Mouse (Mus musculus) ovary, postnatal 14 days (tissue): Measurements from ENCODE around the gene Poc1a.
A peak's percentile ranks its signal among the peaks of the same experiment; 100 is the strongest.

Source experiments
- DNase-seq: peaks from one replicate; pipeline ENCODE4 v3.0.0; 2022; ENCODE audit warnings: low spot score

The Poc1a gene

DNA sequence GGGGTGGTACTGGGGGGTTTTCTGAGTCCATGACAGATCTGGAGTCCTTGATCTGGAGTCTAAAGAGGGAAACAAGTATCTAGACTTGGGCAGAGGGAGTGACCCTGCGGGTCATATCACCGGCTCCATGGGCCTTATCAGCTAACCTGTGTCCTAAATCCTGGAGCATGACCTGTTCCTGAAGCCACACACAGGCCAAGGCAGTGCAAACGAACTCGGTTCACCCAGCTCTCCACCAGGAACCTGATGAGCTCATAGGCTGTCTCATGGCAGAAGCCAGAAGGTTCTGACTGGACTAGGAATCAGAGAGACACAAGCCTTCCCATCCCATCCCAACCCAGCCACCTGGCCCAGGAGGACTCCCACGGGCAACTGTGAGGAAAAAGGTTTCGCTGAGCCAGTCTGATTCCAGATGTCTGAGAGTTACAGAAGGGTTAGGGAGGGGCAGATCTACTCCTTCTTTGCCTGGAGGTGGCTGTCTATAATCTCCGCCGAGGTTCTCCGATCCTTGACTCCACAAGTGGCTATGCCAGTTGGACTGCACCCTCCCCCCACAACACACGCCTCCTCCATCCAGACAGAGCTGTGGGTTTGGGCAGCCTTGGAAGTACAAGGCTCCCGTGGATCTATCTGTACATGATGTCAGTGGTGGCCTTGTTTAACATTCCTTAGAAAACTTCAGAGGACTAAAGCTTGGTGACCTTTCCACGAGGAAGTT, 15.3 kb upstream of the Poc1a start:
- DNase-seq: no peak

DNA sequence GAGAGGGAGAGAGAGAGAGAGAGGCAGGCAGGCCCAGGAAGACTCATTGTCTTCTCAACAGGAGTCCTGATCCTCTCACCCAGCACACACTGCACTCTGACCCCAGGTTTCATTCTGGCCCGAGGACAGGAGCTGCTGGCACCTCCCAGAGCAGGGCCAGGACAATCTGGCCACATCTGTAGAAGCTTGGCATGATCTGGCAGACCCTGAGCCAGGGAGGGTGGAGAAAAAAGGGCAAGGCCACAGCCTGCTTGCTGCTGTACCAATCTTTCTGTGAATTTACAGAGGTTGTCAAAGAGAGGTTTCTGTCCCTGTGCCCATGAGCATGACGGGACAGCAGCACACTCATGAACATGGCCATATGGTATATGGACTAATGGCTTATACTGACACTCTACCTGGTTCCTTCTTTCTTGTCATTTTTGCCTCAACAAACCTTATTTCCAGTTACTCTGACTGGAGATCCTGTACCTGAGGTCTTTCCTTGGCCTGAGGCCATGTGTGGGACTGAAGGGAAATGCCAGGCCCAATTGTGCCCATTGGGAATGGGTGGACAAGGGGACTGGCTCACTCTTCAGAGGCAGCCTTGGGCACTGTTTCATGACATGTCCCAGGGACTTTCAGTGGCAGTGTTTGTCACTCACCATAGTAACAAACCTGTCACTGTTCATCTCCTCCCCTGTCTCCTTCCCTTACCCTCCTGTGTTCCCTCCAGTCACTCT, 13.8 kb upstream of the Poc1a start:
- DNase-seq: no peak

DNA sequence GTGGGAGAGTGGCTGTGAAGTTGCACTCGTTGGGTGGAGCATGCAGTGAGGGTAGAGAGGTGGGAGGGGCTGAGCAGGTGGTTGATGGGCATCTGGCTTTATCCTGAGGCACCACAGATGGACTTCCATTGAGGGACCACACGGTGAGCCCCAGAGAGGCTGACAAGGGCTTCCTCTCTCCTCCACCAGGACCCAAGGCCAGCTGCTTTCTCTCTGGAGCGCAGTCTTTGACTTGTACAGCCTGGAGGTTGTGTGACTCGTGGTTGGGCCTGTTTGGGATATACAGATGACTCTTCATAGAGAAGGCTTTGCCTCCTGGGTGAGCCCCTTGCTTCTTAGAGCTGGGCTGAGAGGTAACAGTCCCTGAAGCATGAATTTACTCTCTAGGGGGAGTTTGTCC, 12.4 kb upstream of the Poc1a start:
- no peak for DNase-seq

DNA sequence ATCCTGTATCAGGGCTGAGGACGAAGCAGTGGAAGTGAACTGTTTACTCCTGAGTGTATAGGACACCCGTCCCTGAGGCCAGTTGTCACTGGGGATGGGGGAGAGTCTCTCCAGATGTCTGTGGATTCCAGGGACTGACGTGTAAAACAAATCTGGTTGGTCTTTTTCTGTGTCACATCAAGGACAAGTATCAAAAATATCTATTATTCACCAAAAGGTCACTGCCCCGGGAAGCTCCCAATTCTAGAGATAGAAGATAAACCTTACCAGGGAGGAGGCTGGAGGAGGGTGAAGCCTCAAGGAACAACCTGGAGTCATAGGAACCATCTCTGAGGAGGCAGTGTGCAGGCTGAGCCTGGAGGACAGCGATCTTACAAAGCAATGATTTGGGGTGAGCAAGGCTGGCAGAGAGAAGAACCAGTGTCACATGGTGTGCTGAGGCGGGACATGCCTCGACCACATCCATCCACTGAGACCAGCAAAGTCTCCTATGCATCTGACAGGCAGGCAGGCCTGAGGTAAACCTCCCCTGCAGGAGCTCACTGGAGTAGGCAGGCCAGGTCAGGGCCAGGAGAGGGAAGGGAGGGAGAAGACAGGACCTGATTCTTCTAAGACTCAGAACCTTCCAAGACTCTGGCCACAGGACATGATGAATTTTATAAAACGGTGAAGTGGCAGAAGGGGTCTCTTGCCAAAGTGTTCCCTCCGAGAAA, 11.6 kb upstream of the Poc1a start:
- DNase-seq: no peak

DNA sequence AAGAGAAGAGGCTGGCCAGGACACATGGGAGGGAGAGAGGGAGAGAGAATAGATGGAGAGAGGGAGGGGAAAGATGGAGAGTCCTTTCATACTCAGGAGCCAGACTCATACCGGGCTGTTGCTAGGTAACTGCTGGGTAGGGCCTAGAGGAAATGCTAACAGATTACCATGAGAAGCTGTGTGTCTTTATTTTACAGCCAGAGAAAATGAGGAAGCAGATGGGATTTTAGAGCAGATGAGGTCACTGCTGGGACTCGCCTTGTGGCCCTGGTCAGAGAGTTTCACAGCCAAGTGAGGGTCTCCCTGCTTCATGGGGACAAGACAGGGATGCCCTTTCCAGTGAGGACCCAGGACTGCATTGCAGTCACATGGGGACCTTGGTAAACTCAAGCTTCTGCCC, 11.0 kb upstream of the Poc1a start:
- no peak for DNase-seq

DNA sequence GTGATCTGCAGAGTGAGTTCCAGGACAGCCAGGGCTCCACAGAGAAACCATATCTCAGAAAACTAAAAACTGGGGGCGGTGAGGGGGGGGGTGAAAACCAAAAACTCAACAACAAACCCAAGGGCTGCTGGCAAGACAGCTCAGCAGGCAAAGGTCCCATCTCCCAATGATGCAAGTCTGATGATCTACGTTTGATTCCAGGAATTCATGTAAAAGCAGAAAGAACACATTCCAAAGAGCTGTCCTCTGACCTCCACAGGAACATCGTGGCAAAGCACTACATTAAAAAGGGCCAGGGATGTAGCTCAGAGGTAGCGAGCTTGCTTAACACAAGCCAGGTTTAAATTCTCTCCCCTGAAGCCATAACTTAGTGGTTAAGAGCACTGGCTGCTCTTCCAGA, 10.2 kb upstream of the Poc1a start:
- DNase-seq: no peak

DNA sequence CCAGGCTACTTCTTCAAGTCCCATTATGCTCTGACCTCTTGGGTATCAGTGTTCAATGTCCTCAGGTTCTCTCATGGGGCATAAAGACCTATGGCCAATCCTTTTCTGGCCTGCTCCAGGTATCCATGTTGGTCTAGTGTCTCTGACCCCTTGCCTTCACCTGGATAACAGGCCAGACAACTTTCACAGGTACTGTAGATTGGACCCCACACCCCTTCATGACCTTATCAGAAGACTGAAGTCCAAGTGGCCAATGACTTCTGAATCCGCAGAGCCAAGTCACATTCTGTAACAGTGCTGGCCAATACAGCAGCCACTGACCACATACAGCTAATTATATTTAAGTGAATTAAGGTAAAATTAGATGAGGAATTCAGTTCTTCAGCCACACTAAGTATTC, 8.6 kb upstream of the Poc1a start:
- no peak for DNase-seq

DNA sequence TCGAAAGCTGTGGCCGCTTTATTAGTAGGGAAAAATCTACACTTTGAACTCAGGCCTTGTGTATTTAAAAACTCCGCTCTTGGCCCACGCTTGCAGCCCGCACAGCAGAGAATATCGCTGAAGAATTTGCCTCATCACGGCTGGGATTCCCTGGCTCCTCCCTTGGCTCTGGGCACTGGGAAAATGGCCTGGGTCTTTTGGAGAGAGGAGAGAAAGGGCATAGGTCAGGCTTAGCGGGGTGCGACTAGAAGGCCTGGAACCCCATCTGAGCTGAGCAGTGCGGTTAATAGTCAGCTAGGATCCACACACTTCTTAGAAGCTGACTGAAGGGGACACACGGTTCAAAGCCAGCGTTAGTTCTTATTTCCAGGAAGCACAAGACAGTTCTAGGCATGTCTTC, 7.6 kb upstream of the Poc1a start:
- no peak for DNase-seq

DNA sequence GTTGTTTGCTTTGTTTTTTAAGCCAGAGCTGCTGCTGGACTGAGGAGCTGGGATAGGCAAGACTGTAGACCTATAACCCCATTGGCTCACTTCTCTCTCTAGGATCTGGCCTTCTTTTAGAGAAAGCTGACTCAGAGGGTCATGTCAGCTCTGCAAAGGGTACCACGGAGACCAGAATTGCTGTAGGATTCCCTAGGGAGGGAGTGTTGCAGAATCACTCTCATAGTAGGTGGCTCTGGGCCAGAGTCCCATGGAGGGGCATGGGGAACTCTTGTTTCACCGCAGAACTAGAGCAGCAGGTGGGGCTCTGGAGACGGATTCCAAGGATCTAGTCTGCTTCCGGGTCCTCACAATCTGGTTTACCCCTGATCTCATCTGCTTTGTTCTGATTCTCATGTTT, 7.1 kb upstream of the Poc1a start:
- no peak for DNase-seq

DNA sequence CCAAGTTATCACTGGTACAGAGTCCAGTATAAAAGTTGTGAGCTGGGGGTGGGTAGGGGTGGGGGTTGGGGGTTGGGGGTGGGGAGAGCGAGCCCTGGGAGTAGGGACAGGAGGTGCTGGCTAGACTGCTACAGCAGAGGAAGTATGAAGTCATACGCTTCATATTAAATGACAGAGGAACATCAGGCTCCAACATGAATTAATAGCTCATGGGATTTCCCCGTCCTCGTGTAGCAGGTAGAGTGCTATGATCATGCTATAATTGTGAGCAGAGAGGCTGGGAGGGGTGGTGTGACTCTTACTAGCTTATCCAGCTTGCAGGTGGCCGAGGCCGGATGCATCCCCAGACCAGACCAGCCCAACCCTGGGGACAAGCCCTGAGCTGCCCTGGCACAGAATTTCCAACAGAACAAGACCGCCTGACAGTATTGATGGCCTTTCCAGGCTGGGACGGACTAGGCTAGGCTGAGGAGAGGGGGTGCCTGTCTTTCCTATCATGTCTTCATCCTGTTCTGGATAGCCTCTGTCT, 6.1 kb upstream of the Poc1a start:
- DNase-seq: no peak

DNA sequence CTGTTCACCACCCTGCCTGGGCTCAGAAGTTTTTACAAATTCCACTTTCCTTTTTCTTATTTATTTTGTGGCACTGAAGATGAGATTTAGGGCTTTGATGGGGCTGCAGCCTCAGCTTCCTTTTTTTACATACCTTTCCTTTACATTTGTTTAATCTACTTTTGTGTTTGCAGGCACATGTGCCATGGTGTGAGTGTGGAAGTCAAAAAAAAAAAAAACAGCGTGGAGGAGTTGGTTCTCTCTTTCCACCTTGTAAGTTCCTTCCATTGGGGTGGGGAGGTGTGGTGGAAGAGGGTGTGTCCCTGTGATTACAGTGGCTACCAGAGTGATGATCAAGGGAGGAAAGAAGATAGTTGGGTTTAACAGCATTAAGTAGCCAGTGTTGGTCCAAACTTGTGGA, 5.1 kb upstream of the Poc1a start:
- DNase-seq: no peak

DNA sequence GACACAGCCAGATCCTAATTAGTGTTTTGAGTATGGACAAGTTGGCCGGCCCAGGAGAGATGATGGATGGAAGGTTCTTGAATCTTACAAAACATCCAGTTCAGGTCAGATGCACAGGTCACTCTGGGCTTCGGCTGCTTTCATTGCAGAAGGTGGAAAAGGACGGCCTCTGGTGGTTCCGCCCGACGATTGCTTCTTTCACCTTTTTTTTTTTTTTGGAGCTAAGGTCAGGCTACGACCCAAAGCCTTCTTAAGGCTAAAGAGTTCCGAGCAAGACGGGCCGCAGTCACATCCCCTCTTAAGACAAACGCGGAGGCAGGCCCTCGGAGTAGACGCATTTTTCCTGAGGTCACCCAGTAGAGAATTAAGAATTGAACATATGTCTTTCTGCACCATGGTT, 475 bp upstream of the Poc1a start:
- peak; percentile 47 for DNase-seq

DNA sequence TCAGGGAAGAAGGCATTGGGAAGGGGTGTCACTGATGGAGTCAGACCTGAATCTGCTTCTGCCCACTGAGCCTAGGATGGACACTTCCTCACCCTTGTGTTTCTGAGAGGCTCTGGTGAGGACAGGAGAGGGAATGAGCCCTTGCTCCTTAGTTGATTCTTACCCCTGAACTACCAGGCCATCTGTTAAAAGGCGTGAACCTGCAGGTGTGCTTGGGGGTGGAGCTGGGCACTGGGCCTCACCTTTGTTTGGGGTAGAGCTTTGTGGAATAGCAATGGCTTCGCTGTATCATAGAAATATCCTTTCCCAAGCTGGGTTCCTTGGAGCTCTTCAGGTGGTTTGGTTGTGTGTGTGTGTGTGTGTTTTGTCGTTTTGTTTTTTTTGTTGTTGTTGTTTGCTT, 1.2 kb downstream of the Poc1a start:
- DNase-seq: no peak

DNA sequence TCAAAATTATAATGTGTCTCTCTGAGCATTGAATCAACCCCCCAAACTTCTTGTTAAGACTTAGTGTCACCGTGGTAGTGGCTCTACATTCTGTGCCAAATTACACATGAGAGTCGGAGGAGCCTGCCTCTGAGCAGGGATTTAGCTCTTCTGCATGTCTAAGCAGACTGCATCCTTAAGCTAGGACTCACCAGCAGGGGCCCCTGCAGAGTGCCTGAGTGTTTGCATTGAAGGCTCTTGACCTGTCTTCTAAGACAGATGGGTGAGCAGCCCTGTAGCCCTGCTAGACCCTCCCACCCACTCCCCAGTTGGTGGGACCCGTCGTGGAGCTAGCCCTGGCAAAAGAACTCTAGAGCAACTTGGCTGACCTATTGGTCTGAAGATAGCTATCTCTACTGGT, 6.3 kb downstream of the Poc1a start:
- DNase-seq: no peak

DNA sequence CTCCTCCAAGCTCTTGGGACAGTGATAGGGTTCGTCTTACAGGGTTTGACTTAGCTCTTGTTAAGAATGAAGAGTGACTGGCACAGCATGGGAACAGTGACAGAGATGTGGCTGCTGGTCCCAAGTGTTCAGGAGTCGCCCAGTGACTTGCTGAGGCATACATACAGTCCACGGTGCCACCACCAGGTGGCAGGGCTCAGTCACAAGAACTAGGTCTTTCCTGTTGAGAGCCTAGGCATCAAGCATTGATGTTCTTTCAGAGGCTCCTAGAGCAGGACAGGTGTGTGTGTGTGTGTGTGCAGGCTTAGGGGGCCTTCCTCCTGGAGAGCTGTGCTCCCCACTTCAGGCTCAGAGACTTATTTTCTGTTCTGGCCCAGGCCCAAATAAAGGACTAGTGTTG, 8.0 kb downstream of the Poc1a start:
- peak; percentile 60 for DNase-seq

DNA sequence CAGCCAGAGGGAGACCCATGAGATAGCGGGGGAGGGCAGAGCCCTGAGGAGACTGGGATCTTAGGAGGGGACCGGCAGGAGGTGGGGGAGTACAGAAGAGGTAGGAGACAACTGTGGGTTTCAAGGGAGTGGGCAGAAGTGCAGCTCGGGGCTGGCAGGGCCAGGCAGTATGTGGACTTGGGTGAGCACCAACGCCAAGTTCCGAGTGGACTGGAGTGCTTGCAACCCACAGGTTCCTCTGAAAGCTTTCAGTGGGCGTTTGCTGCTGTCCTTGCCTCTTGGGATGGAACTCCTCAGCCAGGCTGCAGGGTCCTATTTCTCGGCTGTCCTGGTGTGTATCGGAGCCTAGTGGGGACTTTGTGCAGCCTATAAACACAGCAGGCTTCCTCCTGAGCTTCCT, 9.0 kb downstream of the Poc1a start:
- DNase-seq: no peak

DNA sequence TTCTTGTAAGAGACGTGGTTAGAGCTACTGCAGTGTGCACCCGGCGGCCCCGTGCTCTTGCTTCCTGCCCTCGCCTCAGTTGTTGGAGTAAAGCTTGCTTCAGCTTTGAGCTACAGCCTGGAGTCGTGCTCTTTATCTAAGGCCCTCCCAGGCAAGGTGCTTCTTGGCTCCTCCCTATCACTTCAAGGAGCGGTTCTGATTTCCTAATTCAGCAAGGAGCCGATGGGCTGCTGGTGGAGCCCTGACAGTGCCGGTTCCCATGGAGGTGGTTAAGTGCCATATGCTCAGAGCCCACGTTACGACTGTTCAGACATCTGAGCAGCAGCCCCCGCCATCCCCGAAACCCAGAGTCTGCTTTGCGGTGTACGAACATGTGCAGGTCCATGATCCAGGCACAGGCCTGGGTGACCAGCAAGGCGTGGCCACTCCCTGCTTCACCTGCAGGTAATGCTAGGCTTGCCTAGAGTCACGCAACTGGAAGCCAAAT, 9.8 kb downstream of the Poc1a start:
- DNase-seq: no peak

DNA sequence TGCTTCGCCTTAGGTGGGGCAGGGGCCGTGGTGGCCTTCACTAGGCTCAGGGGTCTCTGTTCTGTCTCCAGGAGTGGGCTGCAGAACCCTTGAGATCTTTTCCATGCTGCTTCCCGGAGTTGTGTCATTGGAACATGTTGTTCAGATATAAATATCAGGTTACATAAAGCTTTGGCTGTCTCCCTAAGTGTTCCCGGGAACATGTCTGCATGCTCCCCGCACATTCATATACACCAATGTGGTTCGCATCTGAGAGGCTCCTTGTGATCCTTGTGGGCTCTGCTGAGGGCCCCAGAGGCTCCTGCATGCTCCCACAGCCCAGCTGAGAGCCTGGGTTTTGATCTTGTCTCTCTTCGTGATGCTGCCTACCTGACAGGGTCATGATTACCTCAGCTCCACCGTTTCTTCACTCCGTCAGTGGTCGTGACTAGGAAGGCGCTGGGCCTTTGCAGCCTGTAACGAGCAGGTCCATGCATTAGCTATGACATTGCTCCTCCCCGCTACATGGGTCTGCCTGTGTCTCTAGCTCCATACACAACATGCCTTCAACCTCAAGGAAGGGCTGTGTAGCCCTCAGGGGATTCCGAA, 12.8 kb downstream of the Poc1a start:
- DNase-seq: no peak

DNA sequence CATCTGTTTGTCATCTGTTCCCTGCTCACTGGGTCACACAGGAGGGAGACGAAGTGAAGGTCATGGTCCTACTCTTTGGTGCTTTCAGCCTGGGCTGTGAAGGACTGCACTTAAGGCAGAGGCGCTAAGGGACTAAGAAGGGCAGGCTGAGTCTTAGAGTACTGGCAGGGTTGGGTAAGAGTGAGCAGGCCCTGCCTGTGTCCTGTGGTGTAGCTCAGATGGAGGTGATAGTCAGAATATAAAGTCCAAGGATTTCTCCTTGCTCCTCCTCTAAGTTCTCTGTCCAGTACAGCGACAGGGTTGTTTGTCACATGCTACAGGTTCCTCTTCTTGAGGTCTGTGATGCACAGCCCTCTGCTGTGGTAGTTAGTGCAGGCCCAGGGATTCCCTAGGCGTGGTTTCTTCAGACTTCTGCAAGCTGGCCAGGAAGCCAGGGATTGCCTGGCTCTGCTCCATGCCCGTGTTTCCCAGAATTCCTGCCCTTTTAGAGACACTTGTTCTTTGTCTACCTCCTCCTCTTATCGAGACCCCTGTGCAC, 15.8 kb downstream of the Poc1a start:
- no peak for DNase-seq

DNA sequence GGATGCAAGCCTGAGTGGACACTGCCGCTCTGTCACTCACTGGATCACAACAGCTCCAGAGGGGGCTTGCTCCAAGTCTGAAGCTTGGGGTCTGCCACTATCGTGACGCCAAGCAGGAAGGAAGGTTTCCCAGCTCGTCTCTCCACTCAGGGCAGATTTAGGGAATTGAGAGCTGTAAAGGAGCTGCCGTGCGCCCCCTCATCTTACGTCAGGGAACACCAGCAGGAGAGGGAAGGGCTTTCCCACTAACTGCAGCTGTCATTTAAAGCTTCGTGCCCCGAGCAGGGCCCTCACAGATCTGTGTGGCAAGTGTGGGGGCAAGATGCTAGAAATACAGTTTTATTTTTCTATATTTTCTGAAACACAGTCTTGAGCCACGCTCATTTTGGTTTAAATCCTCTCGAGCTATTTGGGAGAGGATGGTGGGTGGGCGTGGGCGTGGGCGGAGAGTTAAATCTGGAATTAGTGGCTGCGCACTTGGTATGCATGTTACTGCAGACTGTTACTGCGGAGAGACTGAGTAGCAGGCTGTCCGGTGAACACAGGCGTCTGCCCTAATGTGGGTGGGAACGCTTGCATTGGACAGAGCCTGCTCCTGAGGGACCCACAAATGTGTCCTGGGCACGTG, 19.4 kb downstream of the Poc1a start:
- no peak for DNase-seq

DNA sequence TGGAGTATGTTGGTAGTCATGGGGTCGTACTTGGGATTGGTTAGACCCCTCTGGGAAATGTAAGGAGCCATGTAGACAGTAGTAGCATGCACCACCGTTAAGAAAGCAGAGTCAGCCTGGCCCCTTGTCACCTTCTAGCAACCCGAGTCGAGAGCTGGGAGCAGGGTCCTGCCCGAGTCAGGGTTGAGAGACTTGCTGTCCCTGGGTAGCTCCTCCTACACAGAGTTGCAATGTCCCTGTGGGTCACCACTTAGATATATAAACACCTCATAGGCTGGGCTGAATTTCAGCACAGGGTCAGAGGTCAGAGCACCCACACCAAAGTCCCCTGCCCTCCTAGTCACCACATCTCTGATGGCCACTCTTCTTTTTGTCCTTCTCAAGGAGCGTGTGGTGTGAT, 20.1 kb downstream of the Poc1a start:
- DNase-seq: no peak
